In genomic region chr8:121082218-121083092, GRCm38 (mm10) we compare ENCODE assay signal across 7 mouse cellular contexts. TPM values are rescaled to one million over a fixed set of nuclear protein-coding genes. Genes with fewer than 3 reads are reported as not detected.
DNase-seq lines count a peak whose midpoint lies in the region; ATAC-seq and TF ChIP-seq lines count a peak whose summit lies in the region.

No protein-coding gene starts in this region.

- H3K36me3 ChIP-seq in testis, adult 2 months (ENCODE audit: control insufficient read depth, insufficient read depth, low read length) = no peaks in the 10 kb centered on the region
- H3K36me3 ChIP-seq in heart, postnatal 0 days (replicated peaks; ENCODE audit: control insufficient read depth, insufficient read depth, low read length) = no peaks in the 10 kb centered on the region
- no peaks in the 10 kb centered on the region for H3K36me3 ChIP-seq in liver, postnatal 0 days (replicated peaks; ENCODE audit: insufficient read depth, low read length)

- peak overlapping the region; percentile 20; the same call in 1 of the 2 replicates for H3K4me3 ChIP-seq in testis, adult 2 months (ENCODE audit: control insufficient read depth, low read depth, low read length)
- peak overlapping the region; percentile 70 for H3K4me3 ChIP-seq in heart, postnatal 0 days (ENCODE audit: low read depth, low read length)
- peak overlapping the region; percentile 49 for H3K4me3 ChIP-seq in liver, postnatal 0 days (ENCODE audit: low read depth, low read length)

- peaks cover 10% of the 10 kb centered on the region for H3K4me1 ChIP-seq in testis, adult 2 months (ENCODE audit: control insufficient read depth, insufficient read depth, low read length)
- H3K4me1 ChIP-seq in heart, postnatal 0 days (ENCODE audit: control insufficient read depth, insufficient read depth) = peaks cover 16% of the 10 kb centered on the region; the same call in 1 of the 2 replicates
- no peaks in the 10 kb centered on the region for H3K4me1 ChIP-seq in liver, postnatal 0 days (ENCODE audit: insufficient read depth)

- TF ChIP-seq CTCF in testis, adult 2 months (IDR thresholded peaks at IDR 0.05; ENCODE audit: control insufficient read depth, insufficient read depth, insufficient replicate concordance, low read depth, low read length) = no peak
- TF ChIP-seq CTCF in heart, postnatal 0 days (IDR thresholded peaks at IDR 0.05; ENCODE audit: low read depth) = no peak
- TF ChIP-seq CTCF in liver, postnatal 0 days (IDR thresholded peaks at IDR 0.05; ENCODE audit: low read depth) = no peak

- no peak for DNase-seq in testis, postnatal 10 days (ENCODE audit: low spot score)
- no peak for DNase-seq in heart, postnatal 0 days (ENCODE audit: low spot score)
- DNase-seq in liver, postnatal 0 days = no peak
- no peak for DNase-seq in ovary, postnatal 36 days (ENCODE audit: low spot score)
- DNase-seq in ovary, postnatal 10 days (ENCODE audit: low spot score) = no peak
- no peak for DNase-seq in adrenal gland, postnatal 4 days (ENCODE audit: low spot score in 2 of 2)

- H3K4me2 ChIP-seq in heart, postnatal 0 days (ENCODE audit: low read depth, low read length) = peak overlapping the region; percentile 98
- peak overlapping the region; percentile 78 for H3K4me2 ChIP-seq in liver, postnatal 0 days (ENCODE audit: low read depth, low read length)

- no peak overlapping the region for H3K9ac ChIP-seq in heart, postnatal 0 days (replicated peaks; ENCODE audit: low read depth, low read length)
- H3K9ac ChIP-seq in liver, postnatal 0 days (replicated peaks) = peak overlapping the region; percentile 31; the same call in 1 of the 2 replicates

- no peak for ATAC-seq in heart, postnatal 0 days (ENCODE audit: insufficient read depth, low read depth)
- no peak for ATAC-seq in liver, postnatal 0 days

- TF ChIP-seq POLR2A in testis, adult 2 months (IDR thresholded peaks at IDR 0.05; ENCODE audit: control insufficient read depth, low read depth, low read length) = no peak

- no peak overlapping the region for H3K27ac ChIP-seq in testis, adult 2 months (ENCODE audit: control insufficient read depth, insufficient read depth, low read depth, low read length)
- H3K27ac ChIP-seq in heart, postnatal 0 days (ENCODE audit: low read depth) = no peak overlapping the region
- H3K27ac ChIP-seq in liver, postnatal 0 days (ENCODE audit: low read depth) = 0 out of 2 replicates have a peak overlapping the region, but pooled peaks have one; percentile 1

- no peaks in the 10 kb centered on the region for H3K9me3 ChIP-seq in heart, postnatal 0 days (replicated peaks; ENCODE audit: control insufficient read depth, low read length)
- H3K9me3 ChIP-seq in liver, postnatal 0 days (ENCODE audit: low read length) = no peaks in the 10 kb centered on the region

- 3% methylated on average over 55 of the region's 57 CpGs for WGBS in heart, postnatal 0 days
- 2% methylated on average over 53 of the region's 57 CpGs for WGBS in liver, postnatal 0 days (ENCODE audit: insufficient replicate concordance)

- TF ChIP-seq EP300 in heart, postnatal 0 days (IDR thresholded peaks at IDR 0.05; ENCODE audit: low read depth) = no peak
- no peak for TF ChIP-seq EP300 in liver, postnatal 0 days (IDR thresholded peaks at IDR 0.05; ENCODE audit: low read depth)

- H3K27me3 ChIP-seq in testis, adult 2 months (ENCODE audit: control insufficient read depth, insufficient read depth, low read length) = peaks cover 7% of the 10 kb centered on the region
- H3K27me3 ChIP-seq in heart, postnatal 0 days (ENCODE audit: control insufficient read depth, insufficient read depth, low read length) = peaks cover 99% of the 10 kb centered on the region
- H3K27me3 ChIP-seq in liver, postnatal 0 days (ENCODE audit: insufficient read depth, low read length) = peaks cover 97% of the 10 kb centered on the region

RNA-seq across cellular contexts. Expression of gene Foxf1, which starts 1.7 kb away (rescaled TPM):
- 0.98 and 1.1 TPM in 2 replicates for polyA plus RNA-seq in testis, adult 2 months (2012; rRNA removed)
- total RNA-seq in heart, postnatal 0 days (2014; rRNA removed; ENCODE audit: low replicate concordance) = 1.3 and 3.1 TPM in 2 replicates
- 0.23 and 0.32 TPM in 2 replicates for polyA plus RNA-seq in heart, postnatal 0 days (2015; fragmentation: Nextera tagmentation; extraction: Ambion mirVana)
- 2.7 and 3.1 TPM in 2 replicates for polyA plus RNA-seq in liver, postnatal 0 days (2015; fragmentation: Nextera tagmentation; extraction: Ambion mirVana)
- 1 to 10 TPM; 1.1 TPM for total RNA-seq in adrenal gland, postnatal 4 days (2021)

RNA-seq across cellular contexts. Expression of gene Mthfsd, which starts 25.7 kb away (rescaled TPM):
- 70.3 and 73.6 TPM in 2 replicates for polyA plus RNA-seq in testis, adult 2 months (2012; rRNA removed)
- total RNA-seq in heart, postnatal 0 days (2014; rRNA removed; ENCODE audit: low replicate concordance) = 26.5 and 26.8 TPM in 2 replicates
- 22.7 and 24.3 TPM in 2 replicates for polyA plus RNA-seq in heart, postnatal 0 days (2015; fragmentation: Nextera tagmentation; extraction: Ambion mirVana)
- 12.9 and 13.7 TPM in 2 replicates for polyA plus RNA-seq in liver, postnatal 0 days (2015; fragmentation: Nextera tagmentation; extraction: Ambion mirVana)
- 10 to 100 TPM; 39.2 to 42.7 TPM for total RNA-seq in adrenal gland, postnatal 4 days (2021)

RNA-seq across cellular contexts. Expression of gene Foxc2, which starts 33.5 kb away (rescaled TPM):
- 0.20 and 0.22 TPM in 2 replicates for polyA plus RNA-seq in testis, adult 2 months (2012; rRNA removed)
- total RNA-seq in heart, postnatal 0 days (2014; rRNA removed; ENCODE audit: low replicate concordance) = 6.6 and 16.4 TPM in 2 replicates
- polyA plus RNA-seq in heart, postnatal 0 days (2015; fragmentation: Nextera tagmentation; extraction: Ambion mirVana) = 2.5 and 3.3 TPM in 2 replicates
- 0.04 and 0.05 TPM in 2 replicates for polyA plus RNA-seq in liver, postnatal 0 days (2015; fragmentation: Nextera tagmentation; extraction: Ambion mirVana)
- total RNA-seq in adrenal gland, postnatal 4 days (2021) = 10 to 100 TPM in 1 of 2 experiments, 1 to 10 TPM in 1; 9.8 to 15.2 TPM

RNA-seq across cellular contexts. Expression of gene Foxl1, which starts 45.3 kb away (rescaled TPM):
- polyA plus RNA-seq in testis, adult 2 months (2012; rRNA removed) = not detected in 2 replicates
- 0.35 and 1.9 TPM in 2 replicates for total RNA-seq in heart, postnatal 0 days (2014; rRNA removed; ENCODE audit: low replicate concordance)
- polyA plus RNA-seq in heart, postnatal 0 days (2015; fragmentation: Nextera tagmentation; extraction: Ambion mirVana) = 0.12 and 0.16 TPM in 2 replicates
- polyA plus RNA-seq in liver, postnatal 0 days (2015; fragmentation: Nextera tagmentation; extraction: Ambion mirVana) = not detected in 2 replicates
- total RNA-seq in adrenal gland, postnatal 4 days (2021) = 1 to 10 TPM; 1.2 to 1.8 TPM

Comparison
In these comparisons a context has a peak if more than half of its experiments do, and no peak if none do; other contexts are left out.
1. H3K4me3 ChIP-seq: peak in every context shown above with its lines; median percentile 70 in heart, postnatal 0 days; 49 in liver, postnatal 0 days; 20 in testis, adult 2 months.